Mouse (Mus musculus) testis, postnatal 14 days (tissue): Measurements from ENCODE around the gene Dnaja2.

Experiments used
- DNase-seq: peaks from one replicate; pipeline ENCODE4 v3.0.0; 2021; ENCODE audit warnings: low spot score

Dnaja2 gene

GRCm38 (mm10) chr8:85500460-85500859 lies 54.7 kb downstream of the Dnaja2 start:
- no peak for DNase-seq

DNA sequence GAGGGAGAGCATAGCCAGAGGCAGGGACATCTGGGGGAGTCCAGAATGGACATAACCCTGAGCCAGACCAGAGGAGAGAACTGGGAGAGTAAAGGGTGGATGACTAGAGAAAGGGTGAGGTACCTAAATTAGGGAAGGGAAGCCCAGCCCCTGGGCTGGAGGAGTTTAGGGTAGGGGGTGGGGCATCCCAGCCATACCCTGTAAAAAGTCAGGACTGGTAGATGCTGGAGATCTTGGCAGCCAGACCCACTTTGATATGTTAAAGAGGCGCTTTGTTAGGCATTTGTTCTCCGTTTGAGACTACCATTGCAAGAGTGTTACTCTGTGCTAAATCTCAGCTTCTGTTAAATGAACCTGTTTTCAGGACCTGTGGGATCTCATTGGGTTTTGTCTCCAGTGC lies 56.6 kb downstream of the Dnaja2 start:
- DNase-seq, result no peak

DNA sequence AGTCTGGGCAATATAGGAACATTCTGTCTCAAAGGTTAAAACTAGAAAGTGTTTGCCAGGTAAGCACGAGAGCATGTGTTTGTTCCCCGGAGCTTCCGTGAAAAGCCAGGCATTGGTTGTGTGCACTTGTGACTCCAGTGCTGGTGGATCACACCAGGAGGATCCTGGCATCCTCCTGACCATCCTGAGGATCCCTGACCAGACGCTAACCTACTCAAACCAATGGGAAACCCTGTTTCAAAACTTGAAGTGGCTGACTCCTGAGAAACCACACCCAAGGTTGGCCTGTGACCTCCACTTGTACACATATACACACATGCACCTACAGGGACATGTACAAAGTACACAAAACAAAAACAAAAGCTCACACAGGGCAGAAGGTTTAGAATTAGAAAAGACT lies 58.4 kb downstream of the Dnaja2 start:
- no peak for DNase-seq

DNA sequence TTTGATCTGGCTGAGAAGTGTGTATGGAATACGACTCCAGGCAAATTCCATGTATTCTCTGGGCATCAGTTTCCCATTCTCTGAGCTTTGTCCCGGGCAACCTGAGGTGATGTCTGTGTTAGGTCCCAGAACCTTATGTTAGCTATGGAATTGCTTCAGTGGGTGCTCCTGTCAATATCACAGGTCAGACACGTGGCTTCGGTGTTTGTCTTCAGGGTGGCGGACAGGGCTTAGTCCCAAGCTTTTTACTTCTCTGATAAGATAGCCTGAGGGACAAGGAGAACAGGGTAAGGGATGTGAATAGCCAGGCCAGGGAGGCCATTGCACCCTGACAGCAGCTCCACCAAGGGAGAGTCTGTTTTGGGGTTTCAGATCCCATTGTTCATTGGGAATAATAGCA lies 59.0 kb downstream of the Dnaja2 start:
- DNase-seq, result no peak

GRCm38 (mm10) chr8:85492940-85493931 lies 61.9 kb downstream of the Dnaja2 start:
- peak; percentile 36 for DNase-seq

GRCm38 (mm10) chr8:85492125-85492875 lies 62.8 kb downstream of the Dnaja2 start, which contains the start of gene Gpt2:
Gene Gpt2, plus strand, starts transcription at chr8:85492576.
- peak; percentile 90 for DNase-seq

DNA sequence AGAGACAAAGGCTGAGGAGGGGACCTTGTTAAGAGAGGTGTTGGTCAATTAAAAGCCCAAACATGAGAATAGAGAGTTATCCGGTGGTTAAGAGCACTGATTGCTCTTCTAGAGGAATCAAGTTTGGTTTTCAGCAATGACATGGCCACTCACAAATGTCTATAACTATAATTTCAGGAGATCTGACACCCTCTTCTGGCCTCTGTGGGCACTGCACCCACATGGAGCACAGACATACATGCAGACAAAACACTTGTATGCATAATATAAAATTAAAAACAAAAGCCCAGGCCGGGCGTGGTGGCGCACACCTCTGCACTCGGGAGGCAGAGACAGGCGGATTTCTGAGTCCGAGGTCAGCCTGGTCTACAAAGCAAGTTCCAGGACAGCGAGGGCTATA lies 65.6 kb downstream of the Dnaja2 start:
- no peak for DNase-seq

GRCm38 (mm10) chr8:85488631-85489030 lies 66.5 kb downstream of the Dnaja2 start:
- no peak for DNase-seq

DNA sequence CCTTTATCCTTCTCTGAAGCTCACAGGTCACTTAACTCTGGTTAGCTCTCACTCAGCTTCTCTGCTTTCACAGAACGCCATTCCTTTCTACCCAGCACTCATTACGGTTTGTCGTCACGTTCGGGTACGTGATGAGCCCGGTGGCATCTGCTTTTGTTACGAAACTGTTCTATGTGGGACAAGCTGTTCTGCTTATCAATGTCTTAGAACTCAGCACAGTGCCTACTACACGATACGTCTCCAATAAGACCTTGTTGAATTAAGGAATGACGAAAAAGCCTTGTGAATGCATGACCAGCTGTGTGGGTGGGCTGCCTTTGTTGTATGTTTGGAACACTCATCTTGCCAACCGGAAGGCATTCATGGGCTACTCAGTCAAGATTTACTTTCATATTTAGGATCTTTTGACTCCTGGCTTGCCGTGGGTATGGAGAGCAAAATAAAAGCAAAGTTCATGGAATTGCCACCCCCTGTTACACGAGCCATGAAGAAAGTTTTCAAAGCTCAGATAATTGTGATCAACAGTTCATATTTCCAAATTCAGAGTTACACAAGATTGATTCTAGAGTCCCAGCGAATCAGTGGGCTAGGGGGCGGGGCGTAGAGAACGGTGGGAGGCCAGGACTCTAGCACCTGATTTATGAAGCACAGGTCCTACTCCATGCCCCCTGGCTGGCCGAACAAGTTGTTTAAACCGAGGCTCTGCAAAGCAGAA lies 67.1 kb downstream of the Dnaja2 start:
- no peak for DNase-seq
